Mouse (Mus musculus): ENCODE measurements at regions not wholly inside any gene's neighbourhood (a gene's known extent, or its start where the extent isn't known, plus 50 kb on each side); places are given as distances from the start of the nearest gene placed in this dataset.

- no peak overlapping the region for H3K9ac ChIP-seq (replicated peaks; ENCODE audit: low read length, poor library complexity, severe bottlenecking)
- DNase-seq (ENCODE audit: low spot score) (no peak), ATAC-seq (ENCODE audit: low FRiP score) (no peak)
- H3K4me2 ChIP-seq (ENCODE audit: low read depth, low read length, poor library complexity, severe bottlenecking) = no peak overlapping the region
- H3K27me3 ChIP-seq (ENCODE audit: insufficient read depth, low read length) = no peaks in the 10 kb centered on the region
- H3K4me3 ChIP-seq (ENCODE audit: low read depth, low read length) = no peak overlapping the region
- H3K9me3 ChIP-seq (ENCODE audit: low read length) = no peaks in the 10 kb centered on the region
- H3K36me3 ChIP-seq (ENCODE audit: insufficient read depth, low read length) = no peaks in the 10 kb centered on the region
- 70% methylated on average over 1 of the region's 1 CpGs for WGBS
- no peaks in the 10 kb centered on the region for H3K4me1 ChIP-seq (ENCODE audit: insufficient read depth, low read length)
- H3K27ac ChIP-seq (ENCODE audit: low read depth, low read length) = no peak overlapping the region
- no peak for TF ChIP-seq CTCF (IDR thresholded peaks at IDR 0.05)
These were observed 319.5 kb downstream of the 4930474N05Rik start for GRCm38 (mm10) chr14:36414180-36414579.
